Mouse (Mus musculus): Measurements from ENCODE around the gene Ldhd.

Ldhd gene

DNA sequence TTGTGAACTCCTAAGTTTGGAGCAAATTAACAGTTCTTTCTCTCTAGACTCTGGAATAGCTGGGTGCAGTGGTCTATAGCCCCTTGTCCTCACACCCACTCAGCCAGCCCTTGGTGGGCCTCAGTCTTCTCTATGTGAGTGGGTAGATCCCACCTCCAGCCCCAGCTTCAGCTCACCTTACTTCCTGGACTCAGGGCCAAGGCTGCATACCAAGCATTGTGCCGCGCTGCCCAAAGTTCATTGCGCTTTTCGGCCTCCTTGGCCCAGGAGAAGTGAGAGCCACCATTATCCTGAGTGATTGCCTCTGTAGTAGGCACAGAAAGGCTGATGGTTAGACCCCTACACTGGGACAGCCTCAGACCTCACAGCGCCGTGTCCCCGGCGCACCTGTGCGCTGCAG, 2.3 kb downstream of the Ldhd start:
- no peak for DNase-seq (ENCODE audit: low read depth)

DNA sequence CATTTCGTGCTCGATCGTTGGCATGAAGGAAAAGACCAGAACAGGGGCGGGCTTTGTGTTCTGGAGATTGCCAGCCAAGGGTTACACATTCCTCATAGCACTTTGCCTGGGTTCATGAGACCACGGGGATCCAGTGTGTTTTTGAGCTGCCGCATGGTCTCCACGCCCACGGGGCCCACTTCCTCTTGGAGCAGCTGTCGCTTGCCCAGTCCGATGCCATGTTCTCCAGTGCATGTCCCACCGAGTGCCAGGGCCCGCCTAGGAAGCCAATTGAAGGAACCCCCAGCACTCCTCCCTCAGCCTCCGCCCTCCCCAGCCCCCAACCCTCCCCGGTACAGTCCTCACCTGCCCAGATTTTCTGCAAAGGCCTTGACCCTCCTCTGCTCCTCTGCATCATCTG, 3.2 kb downstream of the Ldhd start:
- DNase-seq (ENCODE audit: low read depth), result no peak

DNA sequence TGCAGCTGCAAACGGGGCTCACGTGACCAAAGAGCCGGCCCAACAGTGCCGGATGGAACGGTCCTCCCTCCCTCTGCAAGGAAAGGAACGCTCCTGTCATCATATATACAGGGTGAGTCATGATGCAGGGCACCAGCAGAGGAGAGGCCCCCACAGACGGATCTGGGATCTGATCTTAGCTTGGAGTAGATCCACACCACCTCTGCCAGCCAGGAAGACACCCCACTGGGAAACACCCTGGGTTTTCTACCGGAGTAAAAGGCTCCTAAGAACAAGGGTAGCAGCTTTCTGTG, 3.7 kb downstream of the Ldhd start:
- DNase-seq (ENCODE audit: low read depth), result no peak

DNA sequence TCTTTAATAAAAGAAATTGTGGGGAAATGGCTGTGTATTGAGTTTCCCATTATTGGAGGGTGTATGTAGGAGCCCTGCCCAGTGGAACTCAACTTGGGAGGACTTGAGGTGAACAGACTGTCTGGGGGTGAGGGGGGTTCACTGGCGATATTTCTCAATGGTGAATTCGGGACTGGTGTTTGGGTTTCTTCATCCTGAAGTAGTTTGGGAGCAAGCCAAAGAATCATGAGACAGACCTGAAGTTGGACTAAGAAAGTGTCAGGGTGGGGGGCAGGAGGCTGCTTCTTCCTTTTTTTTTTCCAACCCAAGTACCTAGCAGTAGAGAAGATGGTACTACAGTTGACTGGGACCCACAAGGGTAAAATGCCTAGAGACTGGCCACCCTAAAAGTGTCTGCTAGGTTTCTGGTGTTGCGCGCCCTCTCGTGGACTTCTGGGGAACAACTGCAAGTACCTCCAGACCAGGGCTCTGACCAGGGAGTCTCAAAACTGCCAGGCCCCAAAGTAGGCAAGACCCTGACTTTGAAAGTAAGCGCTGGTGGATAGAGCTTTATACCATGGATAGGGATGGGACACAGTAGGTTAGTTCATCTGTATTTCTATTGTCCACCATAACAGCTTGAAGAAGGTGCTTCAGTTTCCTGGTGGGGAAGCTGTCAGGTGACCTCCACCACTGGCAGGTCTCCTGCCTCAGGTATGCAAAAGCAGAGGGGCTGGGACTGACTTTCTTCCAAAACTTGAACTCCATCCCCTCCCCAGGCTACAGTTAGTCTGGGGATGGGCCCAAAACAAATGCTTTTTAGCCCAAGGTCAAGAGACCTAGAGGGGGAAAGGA, 4.3 kb downstream of the Ldhd start:
- peak; percentile 66 for DNase-seq (ENCODE audit: low read depth)

DNA sequence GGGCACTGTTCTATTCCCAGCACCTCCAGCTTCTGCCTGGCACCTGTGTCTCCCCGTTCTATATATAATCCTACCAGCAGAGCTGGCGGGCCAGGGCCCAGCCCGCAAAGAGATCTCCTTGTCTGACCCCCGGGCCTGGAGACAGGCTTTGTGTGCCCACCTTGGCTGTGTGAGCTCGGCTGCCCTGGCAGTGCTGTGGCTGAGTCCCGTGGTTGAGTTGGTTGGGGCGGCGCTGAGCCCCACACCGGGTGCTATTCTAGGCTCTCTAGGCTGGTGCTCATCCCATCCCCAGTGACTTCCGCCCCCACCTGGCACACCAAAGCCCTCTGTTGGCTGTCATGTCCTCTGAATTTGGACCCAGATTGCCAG, 5.3 kb downstream of the Ldhd start:
- no peak for DNase-seq (ENCODE audit: low read depth)

DNA sequence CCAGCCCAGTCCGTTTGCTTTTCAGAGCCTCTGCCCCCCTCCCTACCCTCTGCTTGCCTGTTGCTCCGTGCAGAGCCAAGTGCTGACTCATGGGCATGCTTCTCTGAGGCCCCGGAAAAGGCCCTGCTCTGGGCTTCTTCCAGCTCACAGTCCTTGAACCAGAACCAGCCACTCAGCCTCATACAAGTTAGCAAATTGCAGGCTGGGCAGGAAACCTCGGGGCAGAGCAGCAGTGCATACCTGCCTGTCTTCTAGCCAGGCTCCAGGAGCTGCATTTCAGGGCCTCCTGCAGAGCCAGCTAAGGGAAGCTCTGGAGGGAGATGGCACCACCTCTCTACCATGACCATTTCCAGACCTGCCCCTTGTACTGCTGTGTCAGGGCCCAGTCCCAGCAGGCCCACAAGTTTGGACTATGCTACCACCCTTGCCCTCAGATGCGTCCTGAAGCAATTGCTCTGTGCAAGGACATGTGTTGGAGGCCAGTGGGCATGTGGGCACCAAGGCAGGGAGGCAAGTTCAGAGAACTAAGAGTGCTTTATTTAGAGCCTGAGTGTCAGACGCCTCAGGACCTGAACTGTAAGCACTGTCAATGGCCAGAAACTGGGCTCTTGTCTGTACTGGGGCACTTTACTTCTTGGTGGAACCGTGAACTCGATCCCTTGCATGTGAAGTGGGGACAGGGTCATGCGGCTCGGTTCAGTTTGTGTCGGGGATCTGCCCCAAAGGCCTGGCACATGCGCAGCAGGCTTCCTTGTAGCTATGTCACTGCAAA, 5.9 kb downstream of the Ldhd start:
- DNase-seq (ENCODE audit: low read depth), result no peak

DNA sequence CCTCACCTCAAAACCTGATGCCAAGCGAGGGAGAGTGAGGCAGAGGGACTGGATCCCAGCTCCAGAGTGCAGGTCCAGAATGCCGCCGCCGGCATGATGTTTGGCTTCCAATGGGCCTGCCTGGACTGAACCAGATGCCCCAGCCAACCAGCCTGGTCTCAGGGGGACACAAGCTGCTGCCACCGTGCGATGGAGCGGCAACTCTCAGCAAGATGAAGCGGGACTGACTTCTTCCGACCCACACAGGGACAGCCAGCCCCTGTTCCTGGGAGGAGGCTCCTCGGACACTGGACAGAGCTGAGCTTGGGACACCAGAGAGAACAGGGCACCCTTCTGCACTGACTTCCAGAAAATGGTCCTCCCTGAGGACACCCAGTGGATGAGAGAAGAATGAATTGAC, 7.6 kb downstream of the Ldhd start:
- no peak for DNase-seq (ENCODE audit: low read depth)

DNA sequence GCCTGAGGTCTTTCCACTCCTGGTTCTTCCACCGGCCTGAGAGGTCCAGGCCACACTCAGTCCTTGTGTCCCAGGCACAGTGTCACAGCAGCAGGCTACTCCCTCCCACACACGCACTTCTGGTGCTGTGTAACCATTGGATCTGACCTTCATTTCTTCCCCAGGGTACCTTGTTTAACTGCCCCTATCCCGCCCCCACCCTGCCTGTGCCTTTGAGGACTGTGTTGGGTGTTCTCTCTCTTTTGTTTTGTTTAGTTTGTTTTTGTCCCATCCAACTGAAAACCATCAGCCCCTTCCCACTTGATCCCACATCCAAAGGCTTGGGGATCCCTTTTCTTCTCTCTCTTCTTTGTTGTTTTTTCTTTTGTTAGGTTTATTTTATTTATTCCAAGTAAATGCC, 8.1 kb downstream of the Ldhd start:
- no peak for DNase-seq (ENCODE audit: low read depth)

DNA sequence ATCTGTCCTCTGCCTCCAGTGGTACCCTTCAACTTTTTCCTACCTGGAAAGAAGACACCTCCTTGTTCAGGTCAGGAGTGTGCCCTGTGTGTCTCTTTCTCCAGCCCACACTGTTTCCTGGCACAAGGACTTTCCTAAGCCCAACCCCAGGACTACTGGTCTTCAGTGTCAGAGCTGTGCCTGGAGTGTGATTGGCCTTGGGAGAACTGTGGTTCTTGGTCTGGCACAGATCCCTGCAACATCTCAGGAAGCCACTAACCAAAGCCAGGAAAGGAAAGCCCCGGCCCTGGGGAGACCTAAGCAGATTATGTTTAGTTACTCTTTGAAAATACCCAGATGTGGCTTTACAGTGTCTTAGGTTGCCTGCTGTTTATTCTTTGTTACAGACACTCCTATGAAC, 10.2 kb downstream of the Ldhd start:
- no peak for DNase-seq (ENCODE audit: low read depth)

DNA sequence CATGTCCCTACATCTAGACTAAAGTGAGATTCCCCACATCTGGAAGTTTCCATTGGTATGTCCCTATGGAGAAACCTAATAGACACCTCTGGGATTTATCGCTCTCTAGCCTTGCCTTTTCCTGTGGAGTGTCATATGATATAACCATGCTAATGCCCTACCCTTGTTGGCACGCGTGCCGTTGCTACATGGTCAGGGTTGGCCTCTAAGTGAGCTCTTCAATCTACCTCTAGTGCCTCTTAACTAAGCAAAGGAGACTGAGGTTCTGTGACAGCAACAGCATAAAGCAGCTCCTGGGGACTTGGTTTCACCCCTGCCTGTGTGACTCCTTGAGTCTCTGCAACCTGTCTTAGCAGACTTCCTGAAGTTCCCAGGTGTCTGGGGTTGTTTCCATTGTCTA, 11.9 kb downstream of the Ldhd start:
- no peak for DNase-seq (ENCODE audit: low read depth)

DNA sequence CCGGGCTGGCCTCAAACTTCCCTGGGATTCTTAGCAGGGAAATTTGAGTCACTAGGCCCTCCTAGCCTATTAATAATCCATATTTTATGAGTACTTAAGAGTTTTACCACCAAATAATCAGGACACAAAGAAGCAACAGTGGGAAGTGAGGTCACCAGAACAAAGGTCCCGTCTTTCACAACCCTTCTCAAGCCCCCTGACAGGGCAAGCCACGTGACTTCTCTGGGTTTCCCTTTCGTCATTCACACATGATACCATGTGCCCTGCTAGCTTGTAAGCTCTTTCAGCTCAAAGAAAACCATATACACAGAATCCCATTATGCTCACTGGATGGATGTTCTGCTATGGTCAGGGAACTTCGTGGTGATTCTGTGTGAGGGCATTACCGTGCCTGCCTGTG, 12.4 kb downstream of the Ldhd start:
- DNase-seq (ENCODE audit: low read depth), result no peak

DNA sequence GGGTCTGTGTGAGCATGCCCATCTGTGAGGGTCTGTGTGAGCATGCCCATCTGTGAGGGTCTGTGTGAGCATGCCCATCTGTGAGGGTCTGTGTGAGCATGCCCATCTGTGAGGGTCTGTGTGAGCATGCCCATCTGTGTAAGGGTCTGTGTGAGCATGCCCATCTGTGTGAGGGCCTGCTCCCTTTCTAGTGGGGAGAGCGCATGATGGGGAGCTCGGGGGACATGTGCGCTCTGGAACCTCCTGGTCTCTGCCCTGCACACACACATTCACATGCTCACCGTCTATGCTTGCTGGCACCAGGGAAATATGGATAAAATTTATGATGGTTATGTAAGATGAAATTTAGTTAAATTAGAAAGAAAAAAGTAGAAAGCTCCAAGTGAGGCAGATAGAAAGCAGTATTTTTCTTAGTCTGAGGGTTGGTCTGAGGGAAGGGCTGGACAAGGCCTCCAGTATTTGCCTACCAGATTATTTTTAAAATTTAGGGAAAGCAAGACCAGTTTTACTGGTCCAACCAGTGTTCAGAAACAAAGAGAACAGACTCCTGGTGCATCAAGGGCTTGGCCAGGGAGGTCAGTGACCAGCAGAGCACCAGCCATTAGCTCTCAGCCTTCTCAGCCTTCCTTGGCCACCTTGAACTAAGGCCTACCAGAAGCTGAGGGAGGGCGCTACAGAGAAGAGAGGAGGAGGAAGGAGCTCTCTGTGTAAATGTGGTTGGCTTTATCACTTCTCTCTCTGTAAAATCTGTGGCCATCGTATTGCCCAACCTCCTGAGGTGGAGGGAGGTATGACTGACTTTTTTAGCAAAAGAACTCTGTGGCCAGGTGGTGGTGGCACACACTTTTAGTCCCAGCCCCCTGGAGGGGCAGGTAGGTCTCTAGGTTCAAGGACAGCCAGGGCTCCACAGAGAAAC, 15.1 kb downstream of the Ldhd start:
- DNase-seq (ENCODE audit: low read depth), result no peak

DNA sequence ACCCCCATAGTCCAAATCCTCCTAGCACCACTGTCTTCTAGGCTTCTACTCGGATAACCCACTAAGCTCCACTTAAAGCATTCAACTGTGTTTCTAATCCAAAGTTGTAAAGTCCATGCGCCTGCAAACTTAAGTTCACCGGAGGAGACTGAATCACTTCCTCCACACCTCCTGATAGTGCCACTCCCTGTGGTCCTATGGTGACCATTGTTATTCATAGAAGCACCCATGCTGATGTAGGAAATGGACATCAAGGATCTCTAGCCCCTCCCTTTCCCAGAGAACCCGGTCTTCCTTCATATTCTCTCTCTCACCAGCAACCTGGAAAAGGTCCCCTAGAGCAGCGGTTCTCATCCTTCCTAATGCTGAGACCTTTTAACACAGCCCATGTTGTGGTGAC, 17.0 kb downstream of the Ldhd start:
- DNase-seq (ENCODE audit: low read depth), result no peak

DNA sequence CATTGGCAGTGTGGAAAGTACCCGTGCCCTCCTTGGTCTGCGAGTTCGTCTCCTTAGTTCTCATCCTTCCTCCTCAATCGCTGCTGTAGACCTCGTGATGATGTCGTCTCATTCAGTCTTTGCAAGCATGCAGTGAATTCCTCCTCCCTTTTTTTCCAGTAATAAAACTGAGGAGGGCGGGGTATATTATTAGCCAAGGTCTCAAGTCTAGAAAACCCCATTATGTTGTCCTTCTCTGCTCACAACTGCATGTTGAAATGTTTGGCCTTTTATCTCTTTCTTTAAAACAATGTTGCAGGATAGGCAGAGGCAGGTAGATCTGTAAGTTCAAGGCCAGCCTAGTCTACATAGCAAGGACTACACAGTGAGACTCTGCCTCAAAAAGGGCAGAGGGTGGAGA, 22.8 kb downstream of the Ldhd start:
- no peak for DNase-seq (ENCODE audit: low read depth)

DNA sequence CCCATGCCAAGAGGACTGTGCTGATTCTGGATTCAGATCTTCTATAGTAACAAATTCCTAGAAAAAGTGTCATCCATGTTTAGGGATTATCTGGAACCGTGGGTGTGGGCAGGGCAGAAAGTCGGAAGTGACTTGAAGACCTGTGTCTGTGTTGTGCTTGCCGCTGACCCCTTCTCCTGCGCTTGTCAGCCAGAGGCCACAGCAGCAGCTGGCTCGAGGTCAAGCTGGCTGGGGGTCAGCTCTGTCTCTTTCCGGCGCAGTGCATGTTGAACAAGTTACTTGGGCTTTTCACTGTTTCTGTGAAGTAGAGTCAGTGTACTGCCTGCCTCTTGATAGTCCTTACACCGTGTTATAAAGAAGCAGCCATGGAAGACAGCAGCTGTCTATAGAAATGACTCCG, 23.2 kb downstream of the Ldhd start:
- no peak for DNase-seq (ENCODE audit: low read depth)

DNA sequence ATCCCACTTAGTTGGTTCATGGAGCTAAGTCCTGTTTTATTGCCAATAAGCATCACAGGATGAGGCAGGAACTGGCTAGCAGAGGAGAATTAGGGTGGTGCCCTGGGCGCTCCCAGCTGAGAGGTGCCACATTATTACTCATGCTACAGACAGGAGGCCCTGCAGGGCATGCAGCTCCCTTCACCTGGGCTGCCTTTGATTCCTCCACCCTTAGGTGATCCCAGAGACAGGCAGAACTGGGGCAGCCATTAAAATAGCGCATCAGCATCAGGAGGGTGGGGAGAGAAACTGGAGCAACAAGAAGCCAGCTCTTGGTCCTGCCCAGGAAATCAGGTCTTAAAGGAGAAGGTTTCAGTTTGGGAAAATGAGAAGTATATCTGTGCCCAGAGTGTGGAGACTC, 25.2 kb downstream of the Ldhd start:
- DNase-seq (ENCODE audit: low read depth), result no peak

DNA sequence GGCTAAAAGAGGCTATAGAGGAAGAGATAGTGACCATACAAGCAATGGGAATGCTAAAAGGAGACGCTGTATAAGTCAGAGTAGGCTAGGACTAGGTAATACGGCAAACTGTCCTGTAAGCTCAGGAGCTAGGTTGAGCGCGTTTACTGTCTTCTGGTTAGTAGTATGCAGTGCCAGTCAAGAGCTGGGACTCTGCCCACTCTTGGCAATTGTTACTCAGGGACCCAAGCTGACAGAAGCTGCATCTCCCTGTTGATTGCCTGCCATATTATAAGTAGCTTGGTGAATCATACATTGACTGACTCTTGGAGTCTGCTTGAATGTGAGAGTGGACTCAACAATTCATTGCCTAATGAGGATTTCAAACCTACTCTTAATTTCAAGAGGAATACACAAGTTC, 28.1 kb downstream of the Ldhd start:
- no peak for DNase-seq (ENCODE audit: low read depth)

DNA sequence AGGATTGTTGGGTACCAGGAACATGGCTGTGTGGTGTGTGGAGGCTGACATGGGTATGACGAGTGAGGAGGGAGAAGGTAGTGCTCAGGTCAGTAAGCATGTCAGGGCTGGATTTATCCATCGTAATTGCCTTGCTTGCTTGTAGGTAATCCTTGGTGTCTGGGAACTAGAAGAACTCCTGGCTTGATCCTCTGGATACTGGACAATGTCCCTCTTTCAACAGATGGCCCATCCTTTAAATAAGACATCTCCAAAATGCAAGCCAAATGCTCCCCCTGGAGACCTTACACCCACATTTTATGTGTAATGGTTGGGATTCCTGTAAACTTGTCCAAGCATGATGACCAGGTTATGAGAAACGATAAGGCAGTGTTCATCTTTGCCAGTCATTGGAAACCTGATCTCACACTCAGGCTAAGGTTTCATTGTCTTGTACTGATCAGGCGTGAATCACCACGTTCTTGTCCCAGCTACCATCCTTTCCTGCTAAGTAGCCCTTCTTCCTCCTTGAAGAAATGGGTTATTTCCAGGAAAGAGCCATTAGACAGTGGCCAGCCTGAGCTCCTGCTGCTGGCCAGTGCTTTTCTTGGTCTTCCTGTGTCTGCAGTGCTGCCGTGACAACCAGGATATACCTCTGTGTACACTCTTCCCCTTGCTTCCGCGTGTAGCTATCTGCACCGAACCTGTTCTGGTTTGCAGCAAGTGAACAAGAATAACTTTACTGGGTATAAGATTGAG, 30.3 kb downstream of the Ldhd start:
- DNase-seq (ENCODE audit: low read depth), result no peak

DNA sequence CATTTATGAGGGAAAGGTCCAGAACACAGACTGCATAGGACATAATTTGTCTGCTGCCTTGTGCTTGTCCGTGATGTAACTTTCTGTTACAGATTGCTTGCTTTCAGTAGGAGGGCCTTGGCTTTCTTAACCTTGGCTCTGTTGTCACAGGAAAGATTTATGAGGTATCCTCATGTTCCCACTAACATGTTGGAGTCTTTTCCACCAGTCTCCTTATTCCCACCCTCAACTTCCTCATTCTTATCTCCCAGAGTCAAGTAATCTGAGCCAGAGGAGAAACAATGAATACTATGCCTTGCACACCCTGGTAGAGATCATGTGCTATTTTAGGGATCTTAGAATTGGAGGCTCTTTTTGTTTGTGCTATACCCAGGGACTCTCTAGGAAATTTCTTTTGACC, 32.9 kb downstream of the Ldhd start:
- DNase-seq (ENCODE audit: low read depth), result no peak

DNA sequence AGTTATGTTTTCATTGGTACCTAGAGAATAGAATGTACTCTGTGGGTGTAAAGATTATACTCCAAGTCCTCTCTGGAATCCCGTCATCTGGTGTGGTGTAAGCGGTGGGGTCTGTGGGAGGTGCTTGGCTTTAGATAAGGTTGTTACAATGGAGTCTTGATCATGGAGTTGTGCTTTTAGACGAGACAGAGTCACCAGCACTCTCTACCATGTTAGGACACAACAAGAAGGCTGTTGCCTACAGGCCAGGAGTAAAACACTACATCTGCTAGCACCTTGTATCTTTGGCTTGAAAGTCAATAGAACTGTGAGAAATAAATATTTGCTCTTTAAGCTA, 33.7 kb downstream of the Ldhd start:
- DNase-seq (ENCODE audit: low read depth), result no peak

DNA sequence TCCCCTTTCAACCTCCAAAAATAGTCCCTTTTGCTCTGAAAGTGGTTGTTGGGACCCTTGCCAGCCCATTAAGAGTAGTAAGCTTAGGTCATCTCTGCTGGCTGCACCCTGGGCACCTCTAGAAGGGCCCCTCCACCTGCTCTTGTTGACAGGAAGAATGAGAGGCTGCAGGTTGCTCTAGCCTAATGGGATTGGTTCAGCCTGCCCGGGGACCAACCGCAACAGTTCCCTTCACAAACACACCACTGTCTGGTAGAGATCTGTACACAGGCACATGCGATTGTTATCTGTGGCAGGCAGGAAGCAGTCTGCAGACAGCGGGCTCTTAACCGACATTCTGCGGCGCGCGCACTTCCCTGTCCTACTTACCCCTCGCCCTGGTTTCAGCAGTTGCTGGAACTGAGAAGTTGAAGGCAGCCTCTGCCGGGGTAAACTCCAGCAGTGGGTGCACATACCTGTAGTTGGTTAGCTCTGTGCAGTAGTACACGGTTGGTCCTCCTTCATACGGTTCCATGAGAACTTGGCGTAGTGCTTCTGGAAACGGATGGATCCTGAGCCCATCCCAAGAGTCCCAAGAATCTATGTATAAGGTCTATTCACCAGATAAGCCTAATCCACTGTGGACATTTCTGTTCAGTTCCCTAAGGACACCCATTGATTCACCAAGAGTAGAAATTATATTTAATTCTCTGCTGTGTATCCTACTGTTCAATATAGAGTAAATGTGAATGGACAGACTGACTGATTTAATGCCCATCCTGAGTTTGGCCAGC, 34.3 kb downstream of the Ldhd start:
- no peak for DNase-seq (ENCODE audit: low read depth)

DNA sequence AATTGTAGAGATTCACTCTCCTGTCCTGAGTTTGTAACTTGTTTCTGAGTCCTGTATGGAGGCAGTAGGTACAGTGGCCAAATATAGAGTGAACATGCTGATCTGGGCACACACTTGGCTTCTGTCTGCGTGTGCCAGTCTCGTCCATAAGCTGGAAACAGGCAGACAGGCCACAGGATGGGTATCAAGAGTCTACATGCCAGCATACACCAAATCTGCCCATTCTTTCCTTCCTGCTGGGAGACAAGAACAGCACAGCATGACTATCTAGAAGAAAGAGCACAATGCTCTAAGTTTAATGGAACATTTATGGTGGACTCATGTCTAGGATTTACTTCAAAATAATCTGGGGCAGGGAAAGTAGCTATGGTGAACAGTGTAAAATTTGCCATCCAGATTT, 35.2 kb downstream of the Ldhd start:
- DNase-seq (ENCODE audit: low read depth), result no peak
